Mouse (Mus musculus) liver, postnatal 0 days (tissue): ENCODE results near the gene Atp2c2. TPM values are rescaled to one million over a fixed set of nuclear protein-coding genes. Genes with fewer than 3 reads are reported as not detected.
A peak's percentile ranks its signal among the peaks of the same experiment; 100 is the strongest.

Experiments
- ATAC-seq: fragments of 200-750 bp; cut with Nextera tagmentation; 2 replicates; pipeline ENCODE4 v1.8.0; 2017; ENCODE audit warnings: mild to moderate bottlenecking, moderate library complexity
- DNase-seq: peaks from one replicate; pipeline ENCODE4 v3.0.0-alpha.2; 2016
- H3K27ac ChIP-seq: fragments of 300-500 bp; sonication (generic); 2 replicates; pipeline ENCODE4 v1.5.1; 2014; ENCODE audit warnings: antibody characterized with exemption, moderate library complexity, mild to moderate bottlenecking, low read depth
- H3K27me3 ChIP-seq: fragments of 300-500 bp; sonication (generic); 2 replicates; pipeline ENCODE4 v1.6.1; 2014; ENCODE audit warnings: low read length, control low read depth, mixed read lengths; ENCODE audit not compliant: insufficient read depth
- H3K36me3 ChIP-seq: fragments of 300-500 bp; sonication (generic); replicated peaks from 2 replicates; pipeline ENCODE4 v1.6.1; 2014; ENCODE audit warnings: mild to moderate bottlenecking, control low read depth, low read length, moderate library complexity, mixed read lengths; ENCODE audit not compliant: insufficient read depth
- H3K4me1 ChIP-seq: fragments of 300-500 bp; sonication (generic); 2 replicates; pipeline ENCODE4 v1.6.1; 2014; ENCODE audit warnings: antibody characterized with exemption, mild to moderate bottlenecking, control low read depth; ENCODE audit not compliant: insufficient read depth
- H3K4me2 ChIP-seq: fragments of 300-500 bp; sonication (generic); 2 replicates; pipeline ENCODE4 v1.6.1; 2014; ENCODE audit warnings: low read depth, mild to moderate bottlenecking, low read length, moderate library complexity, mixed read lengths
- H3K4me3 ChIP-seq: fragments of 300-500 bp; sonication (generic); 2 replicates; pipeline ENCODE4 v1.5.1; 2014; ENCODE audit warnings: low read depth, low read length
- H3K9ac ChIP-seq: fragments of 300-500 bp; sonication (generic); replicated peaks from 2 replicates; pipeline ENCODE4 v1.6.1; 2014; ENCODE audit warnings: mild to moderate bottlenecking, moderate library complexity
- H3K9me3 ChIP-seq: fragments of 300-500 bp; sonication (generic); 2 replicates; pipeline ENCODE4 v1.6.1; 2016; ENCODE audit warnings: mild to moderate bottlenecking, control low read depth, low read length, mixed read lengths
- CTCF ChIP-seq: sonication (generic); IDR thresholded peaks from 2 replicates; pipeline ENCODE4 v1.5.1; 2016; ENCODE audit warnings: antibody characterized with exemption, low read depth
- EP300 ChIP-seq: IDR thresholded peaks from 2 replicates; pipeline ENCODE4 v1.6.1; 2016; ENCODE audit warnings: antibody characterized with exemption, low read depth, mild to moderate bottlenecking
- WGBS: fragments of 180-500 bp; shearing (Covaris S2); extraction: QIAGEN DNeasy Blood & Tissue Kit; methylation state at CpG from one replicate; pipeline ENCODE4 v1.1.7; 2014; ENCODE audit not compliant: insufficient replicate concordance; 5-methylcytosine and 5-hydroxymethylcytosine counted together
- polyA plus RNA-seq: library from polyadenylated mRNA; unstranded; fragments of >200 nt; fragmentation: Nextera tagmentation; extraction: Ambion mirVana; gene quantifications from 2 replicates; pipeline ENCODE4 v1.2.1, GENCODE M21; 2015

Gene Atp2c2
- polyA plus RNA-seq, 1 experiment from 2014 or later: 0.05 TPM

GRCm38 (mm10) chr8:119665270-119665669 is 34.5 kb upstream of the Atp2c2 start:
- 69% methylated on average over 6 of the region's 6 CpGs for WGBS
- Histone ChIP-seq H3K9me3 (no peaks in the 10 kb centered on the region), H3K9ac (no peak overlapping the region), H3K36me3 (no peaks in the 10 kb centered on the region), H3K4me2 (no peak overlapping the region), H3K4me3 (no peak overlapping the region), H3K4me1 (no peaks in the 10 kb centered on the region), H3K27me3 (0 out of 2 replicates have a peak, but pooled peaks cover 2% of the 10 kb centered on the region), H3K27ac (no peak overlapping the region)
- no peak for DNase-seq
- TF ChIP-seq EP300 (no peak), CTCF (no peak)
- ATAC-seq: no peak

- TF ChIP-seq EP300: no peak
- TF ChIP-seq CTCF: no peak
- Histone ChIP-seq H3K4me1 (no peaks in the 10 kb centered on the region), H3K4me2 (peak within 1 kb of the TSS; percentile 7; the same call in 1 of the 2 replicates), H3K9ac (no peak within 1 kb of the TSS), H3K27me3 (0 out of 2 replicates have a peak, but pooled peaks cover 2% of the 10 kb centered on the region), H3K27ac (no peak within 1 kb of the TSS), H3K4me3 (no peak within 1 kb of the TSS), H3K9me3 (no peaks in the 10 kb centered on the region), H3K36me3 (no peaks in the 10 kb centered on the region)
- 16% methylated on average over 13 of the region's 14 CpGs for WGBS
- DNase-seq: no peak
- no peak for ATAC-seq
Observed at GRCm38 (mm10) chr8:119666219-119666951, 33.4 kb upstream of the Atp2c2 start, which contains the start of gene Wfdc1. Wfdc1 (plus strand) TSS chr8:119666365.

DNA sequence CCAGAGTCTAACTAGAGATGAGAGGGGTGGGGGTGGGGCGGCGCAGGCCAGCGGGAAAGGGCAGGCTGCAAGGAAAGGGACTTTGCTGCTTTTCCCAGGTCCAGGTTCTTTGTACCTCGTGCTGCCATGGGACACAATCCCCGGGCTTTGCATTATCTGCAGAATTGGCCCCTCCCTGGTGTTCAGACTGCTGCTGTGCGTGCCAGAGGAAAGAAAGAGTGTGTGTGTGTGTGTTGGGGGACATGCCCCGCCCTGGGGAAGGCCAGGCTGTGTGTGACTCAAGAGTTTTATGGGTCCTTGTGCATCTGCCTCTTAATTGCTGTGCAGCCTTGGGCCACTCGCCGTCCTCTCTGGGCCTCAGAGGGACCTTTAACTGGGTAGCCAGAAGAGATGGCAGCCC is 31.4 kb upstream of the Atp2c2 start:
- TF ChIP-seq CTCF (no peak), EP300 (no peak)
- H3K4me3 ChIP-seq: no peak overlapping the region
- H3K4me1 ChIP-seq: no peaks in the 10 kb centered on the region
- no peaks in the 10 kb centered on the region for H3K36me3 ChIP-seq
- DNase-seq: no peak
- H3K9me3 ChIP-seq: no peaks in the 10 kb centered on the region
- 0 out of 2 replicates have a peak, but pooled peaks cover 2% of the 10 kb centered on the region for H3K27me3 ChIP-seq
- H3K4me2 ChIP-seq: no peak overlapping the region
- H3K27ac ChIP-seq: no peak overlapping the region
- no peak overlapping the region for H3K9ac ChIP-seq
- no peak for ATAC-seq
- 64% methylated on average over 9 of the region's 9 CpGs for WGBS

DNA sequence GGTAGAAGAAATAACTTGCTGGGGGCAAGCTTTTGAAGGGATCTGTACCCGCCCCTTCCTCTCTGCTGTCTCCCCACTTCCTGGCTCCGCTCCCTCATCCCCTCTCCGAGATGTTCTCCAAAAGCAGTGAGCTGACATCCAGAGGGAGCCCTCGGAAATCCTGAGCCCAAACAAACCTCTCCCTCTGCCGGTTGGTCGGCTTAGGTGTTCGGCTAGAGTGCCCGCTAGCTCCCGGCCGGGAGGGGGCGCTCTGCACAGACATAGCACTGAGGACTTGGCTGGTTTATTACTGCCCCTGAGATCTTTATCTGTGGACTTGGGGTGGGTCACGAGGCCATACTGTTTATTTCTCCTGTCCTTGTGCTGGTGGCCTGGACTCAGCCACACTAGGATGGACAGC is 30.5 kb upstream of the Atp2c2 start:
- no peaks in the 10 kb centered on the region for H3K4me1 ChIP-seq
- ATAC-seq (peak; percentile 22; the same call in 1 of the 2 replicates), DNase-seq (peak; percentile 49)
- no peaks in the 10 kb centered on the region for H3K9me3 ChIP-seq
- H3K36me3 ChIP-seq: no peaks in the 10 kb centered on the region
- H3K27me3 ChIP-seq: 0 out of 2 replicates have a peak, but pooled peaks cover 2% of the 10 kb centered on the region
- H3K4me2 ChIP-seq: no peak overlapping the region
- TF ChIP-seq CTCF (peak; percentile 59), EP300 (no peak)
- H3K27ac ChIP-seq: no peak overlapping the region
- no peak overlapping the region for H3K4me3 ChIP-seq
- WGBS: 44% methylated on average over 12 of the region's 12 CpGs
- H3K9ac ChIP-seq: no peak overlapping the region

DNA sequence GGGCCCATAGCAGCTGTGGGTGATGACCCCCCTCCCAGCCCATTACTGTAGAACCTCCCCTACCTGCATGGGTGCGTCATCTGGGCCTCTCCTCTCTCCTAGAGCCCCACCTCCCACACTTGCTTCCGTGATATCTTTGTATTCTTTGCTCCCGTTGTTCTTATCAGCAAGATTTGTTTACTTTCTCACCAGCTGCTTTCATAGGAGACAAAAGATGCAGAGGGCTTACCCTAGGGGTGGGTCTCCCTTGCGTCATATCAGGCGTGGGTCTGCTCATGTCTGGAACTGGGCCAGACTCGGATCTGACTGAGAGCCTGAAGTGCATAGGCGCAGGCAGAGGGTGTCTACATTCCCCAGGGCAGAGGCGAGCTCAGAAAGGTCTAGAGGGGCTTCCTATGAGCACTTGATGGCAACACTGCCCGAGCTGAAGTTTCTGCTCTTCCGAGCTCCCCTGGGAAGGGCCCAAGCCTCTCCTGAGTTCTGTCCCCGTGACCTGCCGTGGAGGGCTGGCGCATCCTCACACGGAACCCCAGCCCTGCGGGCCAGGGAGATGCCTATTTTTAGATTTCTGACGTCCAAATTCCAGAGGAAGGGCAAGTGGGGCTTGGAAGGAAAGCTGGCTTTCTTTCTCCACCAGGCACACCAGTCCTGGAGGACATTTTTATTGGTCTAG is 29.3 kb upstream of the Atp2c2 start:
- 0 out of 2 replicates have a peak, but pooled peaks cover 2% of the 10 kb centered on the region for H3K27me3 ChIP-seq
- ATAC-seq: peak; percentile 48; the same call in 1 of the 2 replicates
- H3K27ac ChIP-seq: no peak overlapping the region

DNA sequence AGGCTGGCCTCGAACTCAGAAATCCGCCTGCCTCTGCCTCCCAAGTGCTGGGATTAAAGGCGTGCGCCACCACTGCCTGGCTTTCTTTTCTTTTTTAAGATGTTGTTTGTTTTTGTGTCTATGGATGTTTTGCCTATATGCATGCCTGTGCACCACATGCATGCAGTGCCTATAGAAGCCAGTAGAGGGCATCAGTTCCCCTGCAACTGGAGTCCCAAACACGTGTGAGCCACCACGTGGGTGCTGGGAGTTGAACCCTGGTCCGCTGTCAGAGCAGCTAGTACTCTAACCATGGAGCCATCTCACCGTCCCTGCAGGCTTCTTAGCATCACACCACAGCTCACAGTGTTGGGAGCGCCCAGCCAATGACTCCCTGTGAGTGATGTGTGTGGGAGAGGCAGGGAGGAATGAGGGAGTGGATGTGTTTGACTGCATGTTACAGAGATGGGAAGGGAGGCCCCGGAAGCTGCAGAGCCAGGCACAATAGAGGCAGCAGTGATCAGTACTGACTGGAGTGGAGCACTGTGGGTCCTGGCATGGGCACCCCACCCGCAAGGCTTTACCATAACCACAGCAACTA is 25.7 kb upstream of the Atp2c2 start:
- Histone ChIP-seq H3K4me2 (no peak overlapping the region), H3K4me3 (no peak overlapping the region), H3K36me3 (no peaks in the 10 kb centered on the region), H3K27me3 (no peaks in the 10 kb centered on the region), H3K4me1 (0 out of 2 replicates have a peak, but pooled peaks cover 3% of the 10 kb centered on the region), H3K9ac (no peak overlapping the region), H3K9me3 (no peaks in the 10 kb centered on the region), H3K27ac (no peak overlapping the region)
- DNase-seq (no peak), ATAC-seq (no peak)
- TF ChIP-seq EP300 (no peak), CTCF (peak; percentile 49)
- 75% methylated on average over 11 of the region's 11 CpGs for WGBS

More for the DNA sequence above, 29.3 kb upstream of the Atp2c2 start:
- no peaks in the 10 kb centered on the region for H3K9me3 ChIP-seq
- no peak overlapping the region for H3K9ac ChIP-seq
- no peak for DNase-seq
- H3K4me1 ChIP-seq: no peaks in the 10 kb centered on the region
- H3K4me3 ChIP-seq: no peak overlapping the region
- H3K4me2 ChIP-seq: no peak overlapping the region
- WGBS: 38% methylated on average over 16 of the region's 16 CpGs
- H3K36me3 ChIP-seq: no peaks in the 10 kb centered on the region
- TF ChIP-seq EP300 (no peak), CTCF (no peak)
